Mouse (Mus musculus): ENCODE results near the gene Usp10. TPM values are rescaled to one million over a fixed set of nuclear protein-coding genes. Genes with fewer than 3 reads are reported as not detected.

The Usp10 gene
- polyA plus RNA-seq (2015; fragmentation: Illumina TruSeq; extraction: RNeasy Lipid Tissue Mini Kit (QIAGEN cat#74804); ENCODE audit: low read depth, low replicate concordance): 63.0 TPM

GRCm38 (mm10) chr8:119909944-119910546 lies at the start of gene Usp10:
Gene Usp10, plus strand, starts transcription at chr8:119910360.

GRCm38 (mm10) chr8:119861706-119862389 lies 48.3 kb upstream of the Usp10 start, which contains the start of gene Klhl36:
Gene Klhl36, plus strand, starts transcription at chr8:119862266.

GRCm38 (mm10) chr8:119910547-119911257 lies 542 bp downstream of the Usp10 start, which contains the start of gene Gm20388:
Gene Gm20388, plus strand, starts transcription at chr8:119910841.

GRCm38 (mm10) chr8:119992249-119992648 lies 82.1 kb downstream of the Usp10 start, which contains the start of gene Crispld2:
Gene Crispld2, plus strand, starts transcription at chr8:119992438.

Other genes starting within 250 kb of the Usp10 start
- 13.4 TPM for gene Wfdc1, start 244.0 kb upstream of the Usp10 start, polyA plus RNA-seq (2015; fragmentation: Illumina TruSeq; extraction: RNeasy Lipid Tissue Mini Kit (QIAGEN cat#74804); ENCODE audit: low read depth, low replicate concordance)
- gene Atp2c2, start 210.4 kb upstream of the Usp10 start, polyA plus RNA-seq (2015; fragmentation: Illumina TruSeq; extraction: RNeasy Lipid Tissue Mini Kit (QIAGEN cat#74804); ENCODE audit: low read depth, low replicate concordance): 0.61 TPM
- gene Tldc1, start 131.9 kb upstream of the Usp10 start, polyA plus RNA-seq (2015; fragmentation: Illumina TruSeq; extraction: RNeasy Lipid Tissue Mini Kit (QIAGEN cat#74804); ENCODE audit: low read depth, low replicate concordance): 9.2 TPM
- gene Cotl1, start 69.8 kb upstream of the Usp10 start, polyA plus RNA-seq (2015; fragmentation: Illumina TruSeq; extraction: RNeasy Lipid Tissue Mini Kit (QIAGEN cat#74804); ENCODE audit: low read depth, low replicate concordance): 74.6 TPM
- gene Klhl36, start 48.1 kb upstream of the Usp10 start, polyA plus RNA-seq (2015; fragmentation: Illumina TruSeq; extraction: RNeasy Lipid Tissue Mini Kit (QIAGEN cat#74804); ENCODE audit: low read depth, low replicate concordance): 6.1 TPM
- 14.6 TPM for gene Gm20388, start 481 bp downstream of the Usp10 start, polyA plus RNA-seq (2015; fragmentation: Illumina TruSeq; extraction: RNeasy Lipid Tissue Mini Kit (QIAGEN cat#74804); ENCODE audit: low read depth, low replicate concordance)
- 1.9 TPM for gene Crispld2, start 82.1 kb downstream of the Usp10 start, polyA plus RNA-seq (2015; fragmentation: Illumina TruSeq; extraction: RNeasy Lipid Tissue Mini Kit (QIAGEN cat#74804); ENCODE audit: low read depth, low replicate concordance)
- 22.8 TPM for gene Zdhhc7, start 191.1 kb downstream of the Usp10 start, polyA plus RNA-seq (2015; fragmentation: Illumina TruSeq; extraction: RNeasy Lipid Tissue Mini Kit (QIAGEN cat#74804); ENCODE audit: low read depth, low replicate concordance)
- gene 6430548M08Rik, start 203.8 kb downstream of the Usp10 start, polyA plus RNA-seq (2015; fragmentation: Illumina TruSeq; extraction: RNeasy Lipid Tissue Mini Kit (QIAGEN cat#74804); ENCODE audit: low read depth, low replicate concordance): 149 TPM

Data from brain, adult 10 weeks (tissue).